Comparison of ENCODE assay signal across 27 mouse cellular contexts in genomic region chr1:90876486-90877270, GRCm38 (mm10). TPM values are rescaled to one million over a fixed set of nuclear protein-coding genes. Genes with fewer than 3 reads are reported as not detected.
DNase-seq lines count a peak whose midpoint lies in the region; ATAC-seq and TF ChIP-seq lines count a peak whose summit lies in the region.
"Had no signal": no experiment of that assay in that cellular context is flagged by ENCODE, and none has a peak within 500 bp of the region (broad histone marks: within the 10 kb centered on the region; RNA-seq: fewer than 3 reads in every experiment).

No protein-coding gene starts in this region.

- H3K4me1 ChIP-seq in heart, embryonic 12.5 days (replicated peaks): no peaks in the 10 kb centered on the region
- H3K4me1 ChIP-seq in embryonic facial prominence, embryonic 10.5 days: 0 out of 2 replicates have a peak, but pooled peaks cover 3% of the 10 kb centered on the region
- no peaks in the 10 kb centered on the region for H3K4me1 ChIP-seq in lung, embryonic 14.5 days (ENCODE audit: insufficient read depth)
- H3K4me1 ChIP-seq in forebrain, embryonic 14.5 days (ENCODE audit: control insufficient read depth, insufficient read depth, low read length): no peaks in the 10 kb centered on the region
- H3K4me1 ChIP-seq: forebrain, embryonic 15.5 days; heart, embryonic 13.5 days; midbrain, embryonic 12.5 days had no signal

- H3K9ac ChIP-seq in heart, embryonic 12.5 days: no peak overlapping the region
- no peak overlapping the region for H3K9ac ChIP-seq in lung, embryonic 14.5 days
- no peak overlapping the region for H3K9ac ChIP-seq in forebrain, embryonic 14.5 days (ENCODE audit: low read length)
- H3K9ac ChIP-seq: forebrain, embryonic 15.5 days; heart, embryonic 13.5 days; hindbrain, embryonic 14.5 days; liver, embryonic 14.5 days; midbrain, embryonic 12.5 days had no signal

- no peak for TF ChIP-seq CTCF in lung, embryonic 14.5 days (IDR thresholded peaks at IDR 0.05; ENCODE audit: low read depth)
- TF ChIP-seq CTCF in left cerebral cortex, adult 2 months (IDR thresholded peaks at IDR 0.05): no peak

- H3K27ac ChIP-seq in heart, embryonic 12.5 days (ENCODE audit: poor library complexity, severe bottlenecking): no peak overlapping the region
- H3K27ac ChIP-seq in embryonic facial prominence, embryonic 10.5 days (replicated peaks): peak overlapping the region; percentile 26; the same call in 1 of the 2 replicates
- H3K27ac ChIP-seq in lung, embryonic 14.5 days (ENCODE audit: low read depth): no peak overlapping the region
- no peak overlapping the region for H3K27ac ChIP-seq in left cerebral cortex, adult 2 months
- H3K27ac ChIP-seq in forebrain, embryonic 14.5 days (ENCODE audit: low read depth, low read length): no peak overlapping the region
- H3K27ac ChIP-seq: forebrain, embryonic 15.5 days; heart, embryonic 13.5 days; hindbrain, embryonic 14.5 days; layer of hippocampus, adult 2 months; liver, embryonic 14.5 days; midbrain, embryonic 12.5 days had no signal

- intact Hi-C loops in left cerebral cortex, adult 2 months (cut with DNase I): no loop called here

- H3K36me3 ChIP-seq in heart, embryonic 12.5 days: no peaks in the 10 kb centered on the region
- H3K36me3 ChIP-seq in embryonic facial prominence, embryonic 10.5 days (replicated peaks): no peaks in the 10 kb centered on the region
- no peaks in the 10 kb centered on the region for H3K36me3 ChIP-seq in lung, embryonic 14.5 days (ENCODE audit: insufficient read depth)
- H3K36me3 ChIP-seq in forebrain, embryonic 14.5 days (ENCODE audit: control insufficient read depth, insufficient read depth, low read length): no peaks in the 10 kb centered on the region
- H3K36me3 ChIP-seq: forebrain, embryonic 15.5 days; heart, embryonic 13.5 days; midbrain, embryonic 12.5 days had no signal

- H3K27me3 ChIP-seq in heart, embryonic 12.5 days (replicated peaks): 0 out of 2 replicates have a peak, but pooled peaks cover 6% of the 10 kb centered on the region
- no peaks in the 10 kb centered on the region for H3K27me3 ChIP-seq in embryonic facial prominence, embryonic 10.5 days (replicated peaks; ENCODE audit: low read depth, poor library complexity, severe bottlenecking)
- H3K27me3 ChIP-seq in lung, embryonic 14.5 days (ENCODE audit: insufficient read depth, low read length): no peaks in the 10 kb centered on the region
- H3K27me3 ChIP-seq in forebrain, embryonic 14.5 days (replicated peaks; ENCODE audit: control insufficient read depth, insufficient read depth, low read length): no peaks in the 10 kb centered on the region
- H3K27me3 ChIP-seq: forebrain, embryonic 15.5 days; midbrain, embryonic 12.5 days had no signal

- WGBS in heart, embryonic 12.5 days: 63% methylated on average over 5 of the region's 5 CpGs
- 64% methylated on average over 5 of the region's 5 CpGs for WGBS in embryonic facial prominence, embryonic 10.5 days
- WGBS in lung, embryonic 14.5 days: 37% methylated on average over 5 of the region's 5 CpGs
- 69% methylated on average over 5 of the region's 5 CpGs for whole genome bisulfite sequencing in forebrain, embryonic 14.5 days

- ATAC-seq in heart, embryonic 12.5 days (ENCODE audit: insufficient number of reproducible peaks, low FRiP score): 0 out of 2 replicates have a peak, but pooled peaks have one; percentile 18
- ATAC-seq in lung, embryonic 14.5 days (ENCODE audit: insufficient read depth): peak; percentile 96
- no peak for ATAC-seq in forebrain, embryonic 14.5 days
- ATAC-seq: CD4-positive, CD25-positive, alpha-beta regulatory T cell, adult 4 months; forebrain, embryonic 15.5 days; inflammation-experienced regulatory T-cells, adult 6 months had no signal

- H3K4me3 ChIP-seq in heart, embryonic 12.5 days: no peak overlapping the region
- H3K4me3 ChIP-seq in embryonic facial prominence, embryonic 10.5 days: no peak overlapping the region
- no peak overlapping the region for H3K4me3 ChIP-seq in lung, embryonic 14.5 days (ENCODE audit: low read depth, low read length)
- H3K4me3 ChIP-seq in left cerebral cortex, adult 2 months: no peak overlapping the region
- no peak overlapping the region for H3K4me3 ChIP-seq in forebrain, embryonic 14.5 days (ENCODE audit: low read depth, low read length)
- H3K4me3 ChIP-seq: forebrain, embryonic 15.5 days; heart, embryonic 13.5 days; layer of hippocampus, adult 2 months; midbrain, embryonic 12.5 days had no signal

- DNase-seq in heart, adult 8-10 months (ENCODE audit: low spot score): no peak
- DNase-seq in embryonic facial prominence, embryonic 10.5 days (ENCODE audit: low spot score): no peak
- DNase-seq in lung, embryonic 14.5 days: peak; percentile 95
- DNase-seq in lung, postnatal 25 days (ENCODE audit: low spot score): peak; percentile 69
- DNase-seq in left cerebral cortex, adult 2 months (ENCODE audit: extremely low spot score in 1 of 2, low spot score in 2 of 2): no peak
- no peak for DNase-seq in forebrain, embryonic 14.5 days (ENCODE audit: low spot score)
- DNase-seq: cerebellum, adult 11 months; gastrocnemius, postnatal 10 days; heart, postnatal 14 days; kidney, adult 18-20 months; kidney, postnatal 14 days; layer of hippocampus, postnatal 36 days; right cerebral cortex, postnatal 14 days; spleen, adult 18-20 months had no signal

- H3K4me2 ChIP-seq in heart, embryonic 12.5 days: no peak overlapping the region
- H3K4me2 ChIP-seq in lung, embryonic 14.5 days: no peak overlapping the region
- H3K4me2 ChIP-seq in forebrain, embryonic 14.5 days (ENCODE audit: low read length): no peak overlapping the region
- H3K4me2 ChIP-seq: forebrain, embryonic 15.5 days; heart, embryonic 13.5 days; hindbrain, embryonic 14.5 days; midbrain, embryonic 12.5 days had no signal

- no peaks in the 10 kb centered on the region; the same call in 1 of the 2 replicates for H3K9me3 ChIP-seq in heart, embryonic 12.5 days (replicated peaks)
- peaks cover 5% of the 10 kb centered on the region; the same call in 1 of the 2 replicates for H3K9me3 ChIP-seq in embryonic facial prominence, embryonic 10.5 days
- no peaks in the 10 kb centered on the region for H3K9me3 ChIP-seq in lung, embryonic 14.5 days (ENCODE audit: low read depth, low read length)
- peaks cover 3% of the 10 kb centered on the region; the same call in 1 of the 2 replicates for H3K9me3 ChIP-seq in forebrain, embryonic 14.5 days (replicated peaks; ENCODE audit: control insufficient read depth, low read length)
- H3K9me3 ChIP-seq: forebrain, embryonic 15.5 days; midbrain, embryonic 12.5 days had no signal

RNA-seq across cellular contexts. Expression of gene Col6a3, which starts 32.9 kb away (rescaled TPM):
- 10.5 and 11.3 TPM in 2 replicates for polyA plus RNA-seq in heart, embryonic 12.5 days (2016; fragmentation: Nextera tagmentation; extraction: Ambion mirVana)
- total RNA-seq in heart, adult 8-10 months (2022): 10 to 100 TPM in 3 of 4 experiments, 1 to 10 TPM in 1; 9.9 to 29.8 (median 23.8) TPM
- 3.5 and 6.6 TPM in 2 replicates for polyA plus RNA-seq in embryonic facial prominence, embryonic 10.5 days (2016; fragmentation: Nextera tagmentation; extraction: Ambion mirVana)
- 63.0 and 74.6 TPM in 2 replicates for polyA plus RNA-seq in lung, embryonic 14.5 days (2014; fragmentation: Nextera tagmentation; extraction: Ambion mirVana)
- total RNA-seq in left cerebral cortex, adult 2 months (2021): 1 to 10 TPM; 5.8 to 6.6 TPM
- polyA plus RNA-seq in forebrain, embryonic 14.5 days (2014; fragmentation: Nextera tagmentation; extraction: Ambion mirVana): 2.9 and 5.5 TPM in 2 replicates
- total RNA-seq: granulocyte monocyte progenitor cell, adult 5-6 weeks; monocyte, adult 5-6 weeks; neutrophil, adult 5-6 weeks had no signal
- polyA plus RNA-seq: CD4-positive, CD25-positive, alpha-beta regulatory T cell, adult 4 months had no signal

RNA-seq across cellular contexts. Expression of gene Mlph, which starts 38.2 kb away (rescaled TPM):
- polyA plus RNA-seq in heart, embryonic 12.5 days (2016; fragmentation: Nextera tagmentation; extraction: Ambion mirVana): 0.31 and 0.35 TPM in 2 replicates
- total RNA-seq in heart, adult 8-10 months (2022): 1 to 10 TPM in 2 of 4 experiments, under 1 TPM in 2; 0.75 to 1.5 (median 1.1) TPM
- 0.06 and 0.14 TPM in 2 replicates for polyA plus RNA-seq in embryonic facial prominence, embryonic 10.5 days (2016; fragmentation: Nextera tagmentation; extraction: Ambion mirVana)
- polyA plus RNA-seq in lung, embryonic 14.5 days (2014; fragmentation: Nextera tagmentation; extraction: Ambion mirVana): 0.39 and 0.42 TPM in 2 replicates
- total RNA-seq in left cerebral cortex, adult 2 months (2021): 1 to 10 TPM in 1 of 2 experiments, under 1 TPM in 1; 0.84 to 1.3 TPM
- 0.05 and 0.38 TPM in 2 replicates for polyA plus RNA-seq in forebrain, embryonic 14.5 days (2014; fragmentation: Nextera tagmentation; extraction: Ambion mirVana)
- total RNA-seq: granulocyte monocyte progenitor cell, adult 5-6 weeks; megakaryocyte, adult 5-6 weeks; monocyte, adult 5-6 weeks; neutrophil, adult 5-6 weeks had no signal
- polyA plus RNA-seq: CD4-positive, CD25-positive, alpha-beta regulatory T cell, adult 4 months; inflammation-experienced regulatory T-cells, adult 6 months had no signal

Comparison
In these comparisons a context has a peak if more than half of its experiments do, and no peak if none do; other contexts are left out.
1. DNase-seq: peak in lung, embryonic 14.5 days (single experiment) and lung, postnatal 25 days (single experiment); none in heart, adult 8-10 months (single experiment), embryonic facial prominence, embryonic 10.5 days (single experiment), left cerebral cortex, adult 2 months (0 of 2) and forebrain, embryonic 14.5 days (single experiment).